9 mouse cellular contexts compared by ENCODE assay signal in the genomic region with DNA sequence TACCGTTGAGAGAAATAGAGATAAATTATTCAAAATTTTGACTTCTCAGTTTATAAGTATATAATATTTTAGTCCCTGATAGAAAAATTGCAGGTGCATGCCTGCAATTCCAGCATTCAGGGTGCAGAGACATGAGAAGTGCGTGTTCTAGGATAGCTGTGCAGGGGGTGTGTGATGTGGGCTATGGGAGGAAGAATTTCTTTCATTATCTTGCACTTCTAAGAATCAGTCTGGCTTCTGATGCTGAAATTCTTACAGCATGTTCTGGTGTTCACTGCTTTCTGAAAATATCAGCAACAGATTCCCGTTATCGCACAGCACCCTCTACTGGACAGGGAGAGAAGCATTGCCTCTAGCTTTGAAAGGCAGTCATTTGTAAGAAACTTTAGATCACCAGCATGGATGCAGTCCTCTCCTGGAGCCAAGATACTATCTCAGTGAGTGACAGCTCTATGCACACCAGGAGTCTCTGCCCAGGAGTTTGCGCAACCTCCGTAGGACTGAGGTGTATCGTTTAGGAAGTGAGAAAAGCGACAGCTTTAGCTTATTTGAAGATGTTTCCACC.
DNase-seq lines count a peak whose midpoint lies in the region; ATAC-seq and TF ChIP-seq lines count a peak whose summit lies in the region.
"Had no signal": no experiment of that assay in that cellular context is flagged by ENCODE, and none has a peak within 500 bp of the region (broad histone marks: within the 10 kb centered on the region; RNA-seq: fewer than 3 reads in every experiment).

No protein-coding gene starts in this region.

- H3K4me2 ChIP-seq in kidney, embryonic 14.5 days (replicated peaks; ENCODE audit: low read depth, low read length), result no peak overlapping the region
- H3K4me2 ChIP-seq in liver, embryonic 13.5 days, result no peak overlapping the region
- H3K4me2 ChIP-seq in neural tube, embryonic 14.5 days (ENCODE audit: low read depth, low read length), result no peak overlapping the region
- H3K4me2 ChIP-seq: limb, embryonic 12.5 days had no signal

- H3K4me3 ChIP-seq in C2C12 (ENCODE audit: insufficient read depth, poor library complexity, severe bottlenecking), result no peak overlapping the region
- H3K4me3 ChIP-seq in kidney, embryonic 14.5 days (ENCODE audit: low read length), result no peak overlapping the region
- no peak overlapping the region for H3K4me3 ChIP-seq in liver, embryonic 13.5 days (replicated peaks)
- H3K4me3 ChIP-seq in neural tube, embryonic 14.5 days (ENCODE audit: low read depth, low read length), result no peak overlapping the region
- H3K4me3 ChIP-seq: limb, embryonic 12.5 days had no signal

- ATAC-seq in kidney, embryonic 14.5 days (ENCODE audit: low FRiP score, low TSS enrichment), result peak; percentile 62; the same call in 1 of the 2 replicates
- no peak; the same call in 1 of the 2 replicates for ATAC-seq in liver, embryonic 13.5 days (ENCODE audit: low read depth)
- peak; percentile 56; the same call in 1 of the 2 replicates for ATAC-seq in neural tube, embryonic 14.5 days (ENCODE audit: low read depth)

- peak; percentile 80 for DNase-seq in ZHBTc4 (ENCODE audit: low read depth, low spot score)
- peak; percentile 26 to 60 for DNase-seq in cerebellum, postnatal 4 days (ENCODE audit: low spot score in 2 of 2)
- peak; percentile 13 to 18 for DNase-seq in gastrocnemius, adult 8-10 months (ENCODE audit: low spot score in 2 of 2)
- peak; percentile 43 for DNase-seq in liver, embryonic 13.5 days
- DNase-seq in thymus, postnatal 14 days, result peak; percentile 63

- no peak overlapping the region for H3K27ac ChIP-seq in kidney, embryonic 14.5 days (ENCODE audit: low read depth, low read length)
- no peak overlapping the region for H3K27ac ChIP-seq in liver, embryonic 13.5 days
- H3K27ac ChIP-seq in neural tube, embryonic 14.5 days (ENCODE audit: low read depth, low read length), result no peak overlapping the region
- H3K27ac ChIP-seq: limb, embryonic 12.5 days had no signal

- no peaks in the 10 kb centered on the region for H3K79me2 ChIP-seq in C2C12 (ENCODE audit: control insufficient read depth, insufficient read depth)

- H3K9me3 ChIP-seq in kidney, embryonic 14.5 days (ENCODE audit: control insufficient read depth, low read length), result no peaks in the 10 kb centered on the region
- H3K9me3 ChIP-seq in liver, embryonic 13.5 days (replicated peaks), result no peaks in the 10 kb centered on the region
- no peaks in the 10 kb centered on the region for H3K9me3 ChIP-seq in neural tube, embryonic 14.5 days (ENCODE audit: control insufficient read depth, low read length)
- H3K9me3 ChIP-seq: limb, embryonic 12.5 days had no signal

- no peak overlapping the region for H3K9ac ChIP-seq in kidney, embryonic 14.5 days (ENCODE audit: low read depth, low read length)
- H3K9ac ChIP-seq in liver, embryonic 13.5 days, result no peak overlapping the region
- no peak overlapping the region for H3K9ac ChIP-seq in neural tube, embryonic 14.5 days (replicated peaks; ENCODE audit: low read depth, low read length)
- H3K9ac ChIP-seq: limb, embryonic 12.5 days had no signal

- 19% methylated on average over 8 of the region's 8 CpGs for WGBS in kidney, embryonic 14.5 days
- WGBS in liver, embryonic 13.5 days (ENCODE audit: insufficient replicate concordance), result 14% methylated on average over 8 of the region's 8 CpGs
- WGBS in neural tube, embryonic 14.5 days, result 23% methylated on average over 8 of the region's 8 CpGs

- no peaks in the 10 kb centered on the region for H3K27me3 ChIP-seq in C2C12 (ENCODE audit: control insufficient read depth, insufficient read depth, insufficient read length)
- no peaks in the 10 kb centered on the region for H3K27me3 ChIP-seq in kidney, embryonic 14.5 days (ENCODE audit: control insufficient read depth, insufficient read depth, low read length)
- no peaks in the 10 kb centered on the region for H3K27me3 ChIP-seq in liver, embryonic 13.5 days
- no peaks in the 10 kb centered on the region for H3K27me3 ChIP-seq in neural tube, embryonic 14.5 days (ENCODE audit: control insufficient read depth, insufficient read depth, low read length)
- H3K27me3 ChIP-seq: limb, embryonic 12.5 days had no signal

- no peaks in the 10 kb centered on the region for H3K79me3 ChIP-seq in C2C12 (ENCODE audit: low read depth)

- H3K36me3 ChIP-seq in C2C12 (ENCODE audit: control insufficient read depth, insufficient read depth), result no peaks in the 10 kb centered on the region
- no peaks in the 10 kb centered on the region for H3K36me3 ChIP-seq in kidney, embryonic 14.5 days (ENCODE audit: control insufficient read depth, insufficient read depth, low read length)
- H3K36me3 ChIP-seq in liver, embryonic 13.5 days, result no peaks in the 10 kb centered on the region
- no peaks in the 10 kb centered on the region for H3K36me3 ChIP-seq in neural tube, embryonic 14.5 days (ENCODE audit: control insufficient read depth, insufficient read depth, low read length)
- H3K36me3 ChIP-seq: limb, embryonic 12.5 days had no signal

- H3K4me1 ChIP-seq in kidney, embryonic 14.5 days (ENCODE audit: control insufficient read depth, insufficient read depth, low read length), result no peaks in the 10 kb centered on the region
- H3K4me1 ChIP-seq in liver, embryonic 13.5 days (replicated peaks), result no peaks in the 10 kb centered on the region
- H3K4me1 ChIP-seq in neural tube, embryonic 14.5 days (ENCODE audit: control insufficient read depth, insufficient read depth, low read length), result no peaks in the 10 kb centered on the region
- H3K4me1 ChIP-seq: limb, embryonic 12.5 days had no signal

- H3ac ChIP-seq in C2C12 (ENCODE audit: control insufficient read depth, insufficient read length, low read depth), result no peak overlapping the region

- TF ChIP-seq CTCF in C2C12 (IDR thresholded peaks at IDR 0.05; ENCODE audit: control insufficient read depth, insufficient read depth, insufficient read length), result peak; percentile 61

TF ChIP-seq in C2C12, 6 proteins besides CTCF, POLR2A, EP300 and RAD21:
- TF ChIP-seq USF1 (IDR thresholded peaks at IDR 0.05; ENCODE audit: low read depth) (no peak), CEBPB (IDR thresholded peaks at IDR 0.05; ENCODE audit: low read depth) (no peak), MYOD1 (IDR thresholded peaks at IDR 0.05; ENCODE audit: control insufficient read depth, insufficient read length, low read depth) (no peak), MAX (IDR thresholded peaks at IDR 0.05) (no peak), FOSL1 (IDR thresholded peaks at IDR 0.05; ENCODE audit: insufficient read depth, low read length, poor library complexity, severe bottlenecking) (no peak), MYOG (IDR thresholded peaks at IDR 0.05; ENCODE audit: control insufficient read depth, extremely low read depth, insufficient read length) (no peak)

Comparison
In these comparisons a context has a peak if more than half of its experiments do, and no peak if none do; other contexts are left out.
1. DNase-seq: peak in every context shown above with its lines; median percentile 80 in ZHBTc4; 63 in thymus, postnatal 14 days; 43 in cerebellum, postnatal 4 days; 43 in liver, embryonic 13.5 days; 16 in gastrocnemius, adult 8-10 months.